Mouse (Mus musculus) limb, embryonic 14.5 days (tissue): ENCODE measurements around the gene Slc3a1. TPM values are rescaled to one million over a fixed set of nuclear protein-coding genes. Genes with fewer than 3 reads are reported as not detected.

Experiments
- ATAC-seq: fragments of 200-750 bp; cut with Nextera tagmentation; 2 replicates; pipeline ENCODE4 v1.8.0; 2017; ENCODE audit warnings: low read depth, moderate number of reproducible peaks, moderate TSS enrichment; ENCODE audit not compliant: low FRiP score
- DNase-seq: peaks from one replicate; pipeline ENCODE4 v3.0.0-alpha.2; 2015; ENCODE audit warnings: low spot score
- H3K27ac ChIP-seq: fragments of 300-500 bp; sonication (generic); replicated peaks from 2 replicates; pipeline ENCODE4 v1.5.1; 2014; ENCODE audit warnings: low read depth, mild to moderate bottlenecking, low read length, moderate library complexity, mixed read lengths
- H3K27me3 ChIP-seq: fragments of 300-500 bp; sonication (generic); 2 replicates; pipeline ENCODE4 v1.6.1; 2014; ENCODE audit warnings: low read length, mixed read lengths; ENCODE audit not compliant: control insufficient read depth, insufficient read depth
- H3K36me3 ChIP-seq: fragments of 300-500 bp; sonication (generic); 2 replicates; pipeline ENCODE4 v1.6.1; 2014; ENCODE audit warnings: mild to moderate bottlenecking, low read length, moderate library complexity, mixed read lengths; ENCODE audit not compliant: control insufficient read depth, insufficient read depth
- H3K4me1 ChIP-seq: fragments of 300-500 bp; sonication (generic); 2 replicates; pipeline ENCODE4 v1.6.1; 2014; ENCODE audit warnings: antibody characterized with exemption, low read length, mixed read lengths; ENCODE audit not compliant: control insufficient read depth, insufficient read depth
- H3K4me2 ChIP-seq: fragments of 300-500 bp; sonication (generic); replicated peaks from 2 replicates; pipeline ENCODE4 v1.6.1; 2014; ENCODE audit warnings: low read depth, mild to moderate bottlenecking, low read length, moderate library complexity; ENCODE audit not compliant: severe bottlenecking
- H3K4me3 ChIP-seq: fragments of 300-500 bp; sonication (generic); replicated peaks from 2 replicates; pipeline ENCODE4 v1.5.1; 2014; ENCODE audit warnings: low read length
- H3K9ac ChIP-seq: fragments of 300-500 bp; sonication (generic); 2 replicates; pipeline ENCODE4 v1.6.1; 2014; ENCODE audit warnings: mild to moderate bottlenecking, low read depth, low read length, moderate library complexity; ENCODE audit not compliant: severe bottlenecking
- H3K9me3 ChIP-seq: fragments of 300-500 bp; sonication (generic); 2 replicates; pipeline ENCODE4 v1.6.1; 2016; ENCODE audit warnings: low read length; ENCODE audit not compliant: control insufficient read depth
- POLR2A ChIP-seq: fragments of 200-500 bp; IDR thresholded peaks from 2 replicates; pipeline ENCODE4 v1.8.0; 2012; ENCODE audit warnings: inconsistent platforms, mild to moderate bottlenecking, moderate library complexity, borderline replicate concordance; ENCODE audit not compliant: insufficient read depth, insufficient read length; ENCODE audit errors: extremely low read depth
- WGBS: fragments of 180-500 bp; shearing (Covaris S2); extraction: QIAGEN DNeasy Blood & Tissue Kit; methylation state at CpG from one replicate; pipeline ENCODE4 v1.1.7; 2014; 5-methylcytosine and 5-hydroxymethylcytosine counted together
- polyA plus RNA-seq, 2 experiments: library from polyadenylated mRNA; depleted of rRNA in 1 of 2; stranded (reverse) in 1 of 2; unstranded in 1 of 2; fragments of >200 nt; fragmentation: Nextera tagmentation in 1 of 2; extraction: Ambion mirVana in 1 of 2; gene quantifications; 2 replicates each; pipeline versions ENCODE4 v1.2.1 to v1.2.3; 2012 to 2014

Gene Slc3a1
- polyA plus RNA-seq, 2 experiments: 0.23 to 0.84 TPM

- Histone ChIP-seq H3K27me3 (no peaks in the 10 kb centered on the region), H3K9ac (no peak overlapping the region), H3K36me3 (no peaks in the 10 kb centered on the region), H3K9me3 (no peaks in the 10 kb centered on the region), H3K27ac (no peak overlapping the region), H3K4me1 (no peaks in the 10 kb centered on the region), H3K4me3 (no peak overlapping the region), H3K4me2 (no peak overlapping the region)
- no peak for DNase-seq
- no peak for TF ChIP-seq POLR2A
- no peak for ATAC-seq
- 88% methylated on average over 5 of the region's 5 CpGs for WGBS
Measured at GRCm38 (mm10) chr17:85044466-85044865, 16.3 kb downstream of the Slc3a1 start.

GRCm38 (mm10) chr17:85045160-85045559 lies 17.0 kb downstream of the Slc3a1 start:
- Histone ChIP-seq H3K9me3 (no peaks in the 10 kb centered on the region), H3K4me1 (no peaks in the 10 kb centered on the region), H3K9ac (no peak overlapping the region), H3K4me3 (no peak overlapping the region), H3K27me3 (no peaks in the 10 kb centered on the region), H3K36me3 (no peaks in the 10 kb centered on the region), H3K4me2 (no peak overlapping the region), H3K27ac (no peak overlapping the region)
- WGBS: 82% methylated on average over 12 of the region's 12 CpGs
- DNase-seq (no peak), ATAC-seq (no peak)
- TF ChIP-seq POLR2A: no peak

- WGBS: 88% methylated on average over 5 of the region's 5 CpGs
- no peak overlapping the region for H3K4me2 ChIP-seq
- no peaks in the 10 kb centered on the region for H3K27me3 ChIP-seq
- no peaks in the 10 kb centered on the region for H3K4me1 ChIP-seq
- no peaks in the 10 kb centered on the region for H3K9me3 ChIP-seq
- no peak overlapping the region for H3K9ac ChIP-seq
- no peak for DNase-seq
- TF ChIP-seq POLR2A: no peak
- ATAC-seq: no peak
- H3K4me3 ChIP-seq: no peak overlapping the region
- H3K36me3 ChIP-seq: no peaks in the 10 kb centered on the region
- H3K27ac ChIP-seq: no peak overlapping the region
Measured at GRCm38 (mm10) chr17:85048379-85048778, 20.2 kb downstream of the Slc3a1 start.

- no peak for TF ChIP-seq POLR2A
- ATAC-seq (no peak), DNase-seq (no peak)
- no peaks in the 10 kb centered on the region for H3K4me1 ChIP-seq
- H3K9me3 ChIP-seq: no peaks in the 10 kb centered on the region
- no peaks in the 10 kb centered on the region for H3K27me3 ChIP-seq
- no peak overlapping the region for H3K4me3 ChIP-seq
- no peak overlapping the region for H3K4me2 ChIP-seq
- H3K27ac ChIP-seq: no peak overlapping the region
- 87% methylated on average over 7 of the region's 7 CpGs for WGBS
- no peak overlapping the region for H3K9ac ChIP-seq
- H3K36me3 ChIP-seq: no peaks in the 10 kb centered on the region; the same call in 1 of the 2 replicates
Measured at GRCm38 (mm10) chr17:85058276-85058675, 30.1 kb downstream of the Slc3a1 start.

GRCm38 (mm10) chr17:85059136-85059535 lies 31.0 kb downstream of the Slc3a1 start:
- ATAC-seq (no peak), DNase-seq (no peak)
- Histone ChIP-seq H3K4me3 (no peak overlapping the region), H3K9ac (no peak overlapping the region), H3K4me1 (no peaks in the 10 kb centered on the region), H3K9me3 (no peaks in the 10 kb centered on the region), H3K4me2 (no peak overlapping the region), H3K27ac (no peak overlapping the region), H3K36me3 (peaks cover 6% of the 10 kb centered on the region), H3K27me3 (no peaks in the 10 kb centered on the region)
- WGBS: 90% methylated on average over 6 of the region's 6 CpGs
- TF ChIP-seq POLR2A: no peak

- H3K27ac ChIP-seq: no peak overlapping the region
- no peak for ATAC-seq
- peaks cover 40% of the 10 kb centered on the region for H3K36me3 ChIP-seq
- no peak overlapping the region for H3K4me2 ChIP-seq
- no peak for DNase-seq
- no peaks in the 10 kb centered on the region for H3K27me3 ChIP-seq
- no peaks in the 10 kb centered on the region for H3K9me3 ChIP-seq
- H3K4me3 ChIP-seq: no peak overlapping the region
- no peak for TF ChIP-seq POLR2A
- no peak overlapping the region for H3K9ac ChIP-seq
- 91% methylated on average over 7 of the region's 7 CpGs for WGBS
- H3K4me1 ChIP-seq: no peaks in the 10 kb centered on the region
Measured at GRCm38 (mm10) chr17:85063560-85063959, 35.4 kb downstream of the Slc3a1 start.
